Mouse (Mus musculus): ENCODE measurements around the gene Lsamp. TPM values are rescaled to one million over a fixed set of nuclear protein-coding genes. Genes with fewer than 3 reads are reported as not detected.
"Not testable (repeated sequence)": the region's sequence is repeated elsewhere in the genome, so short reads cannot be mapped to it uniquely, and the experiment has no call there.

The Lsamp gene
- polyA plus RNA-seq, 1 experiment from 2014 or later: 5.5 TPM

DNA sequence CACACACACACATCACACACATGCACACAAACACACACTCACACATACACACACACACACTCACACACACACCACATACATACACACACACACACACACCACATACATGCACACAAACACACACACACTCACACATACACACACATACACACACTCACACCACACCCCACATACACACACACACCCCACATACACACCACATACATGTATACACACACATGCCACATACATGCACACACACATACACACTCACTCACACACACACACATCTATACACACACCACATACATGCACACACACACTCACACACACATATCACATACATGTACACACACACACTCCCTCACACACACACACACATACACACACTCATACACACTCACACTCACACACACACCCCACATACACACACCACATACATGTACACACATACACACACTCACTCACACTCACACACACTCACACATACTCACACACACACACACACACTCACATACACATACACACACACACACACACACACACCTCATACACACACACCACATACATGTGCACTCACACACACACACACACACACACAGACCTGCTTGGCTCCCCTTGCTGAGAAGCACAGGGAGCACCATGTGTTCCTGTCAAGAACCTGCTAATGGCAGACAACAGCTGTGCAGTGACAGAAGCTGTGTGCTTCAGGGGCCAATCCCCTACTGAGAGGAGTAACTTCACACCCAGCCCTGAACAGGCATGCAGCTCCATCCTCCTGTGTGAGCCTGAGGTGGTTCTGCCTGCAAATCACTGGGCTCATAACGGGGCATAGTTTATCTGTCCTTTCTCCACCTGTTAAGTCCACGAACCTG, 1990.9 kb downstream of the Lsamp start:
- ATAC-seq (ENCODE audit: low FRiP score, low TSS enrichment): no peak
- H3K4me2 ChIP-seq (replicated peaks; ENCODE audit: low read depth, low read length): no peak overlapping the region
- H3K36me3 ChIP-seq (ENCODE audit: control insufficient read depth, insufficient read depth, low read length): no peaks in the 10 kb centered on the region
- H3K9me3 ChIP-seq (ENCODE audit: control insufficient read depth, low read length): no peaks in the 10 kb centered on the region
- WGBS: 43% methylated on average over 2 of the region's 2 CpGs
- H3K27ac ChIP-seq (ENCODE audit: low read depth, low read length): no peak overlapping the region
- H3K27me3 ChIP-seq (ENCODE audit: control insufficient read depth, insufficient read depth, low read length): no peaks in the 10 kb centered on the region
- H3K4me3 ChIP-seq (ENCODE audit: low read length): no peak overlapping the region
- H3K9ac ChIP-seq (ENCODE audit: low read depth, low read length): no peak overlapping the region
- H3K4me1 ChIP-seq (ENCODE audit: control insufficient read depth, insufficient read depth, low read length): no peaks in the 10 kb centered on the region

GRCm38 (mm10) chr16:41976897-41977296, 1992.7 kb downstream of the Lsamp start:
- Histone ChIP-seq H3K9me3 (ENCODE audit: control insufficient read depth, low read length) (no peaks in the 10 kb centered on the region), H3K4me2 (replicated peaks; ENCODE audit: low read depth, low read length) (no peak overlapping the region), H3K4me3 (ENCODE audit: low read length) (no peak overlapping the region), H3K27me3 (ENCODE audit: control insufficient read depth, insufficient read depth, low read length) (no peaks in the 10 kb centered on the region), H3K36me3 (ENCODE audit: control insufficient read depth, insufficient read depth, low read length) (no peaks in the 10 kb centered on the region), H3K27ac (ENCODE audit: low read depth, low read length) (no peak overlapping the region), H3K4me1 (ENCODE audit: control insufficient read depth, insufficient read depth, low read length) (no peaks in the 10 kb centered on the region), H3K9ac (ENCODE audit: low read depth, low read length) (no peak overlapping the region)
- ATAC-seq (ENCODE audit: low FRiP score, low TSS enrichment): no peak
- 77% methylated on average over 5 of the region's 5 CpGs for WGBS

GRCm38 (mm10) chr16:41996956-41997355, 2012.8 kb downstream of the Lsamp start:
- H3K27ac ChIP-seq (ENCODE audit: low read depth, low read length): no peak overlapping the region
- no peak overlapping the region for H3K4me2 ChIP-seq (replicated peaks; ENCODE audit: low read depth, low read length)
- H3K36me3 ChIP-seq (ENCODE audit: control insufficient read depth, insufficient read depth, low read length): no peaks in the 10 kb centered on the region
- no peak overlapping the region for H3K9ac ChIP-seq (ENCODE audit: low read depth, low read length)
- H3K4me1 ChIP-seq (ENCODE audit: control insufficient read depth, insufficient read depth, low read length): no peaks in the 10 kb centered on the region
- no peak for ATAC-seq (ENCODE audit: low FRiP score, low TSS enrichment)
- no peaks in the 10 kb centered on the region for H3K27me3 ChIP-seq (ENCODE audit: control insufficient read depth, insufficient read depth, low read length)
- H3K9me3 ChIP-seq (ENCODE audit: control insufficient read depth, low read length): no peaks in the 10 kb centered on the region
- no peak overlapping the region for H3K4me3 ChIP-seq (ENCODE audit: low read length)
- WGBS: 77% methylated on average over 1 of the region's 1 CpGs

DNA sequence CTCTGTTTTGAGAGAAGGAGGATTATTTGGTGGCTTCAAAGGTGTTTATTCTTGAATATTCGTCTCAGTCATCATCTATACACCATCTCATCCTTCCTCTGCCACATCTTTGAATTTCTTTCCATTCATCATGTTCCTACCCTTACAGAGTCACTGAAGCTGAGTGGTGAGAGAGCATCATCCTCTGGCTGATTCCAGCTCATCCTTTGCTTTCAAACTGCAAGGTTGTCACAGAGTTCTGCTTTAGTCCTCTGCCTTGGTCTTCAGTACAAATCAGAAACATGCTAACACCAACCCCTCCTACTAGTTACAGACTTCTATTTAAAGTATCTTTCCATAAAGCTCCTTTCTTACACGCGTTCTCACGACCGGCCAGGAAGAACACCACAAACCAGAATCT, 2018.8 kb downstream of the Lsamp start:
- H3K4me3 ChIP-seq (ENCODE audit: low read length): no peak overlapping the region
- H3K27ac ChIP-seq (ENCODE audit: low read depth, low read length): no peak overlapping the region
- H3K27me3 ChIP-seq (ENCODE audit: control insufficient read depth, insufficient read depth, low read length): no peaks in the 10 kb centered on the region
- 96% methylated on average over 5 of the region's 5 CpGs for WGBS
- H3K9ac ChIP-seq (ENCODE audit: low read depth, low read length): no peak overlapping the region
- no peaks in the 10 kb centered on the region for H3K36me3 ChIP-seq (ENCODE audit: control insufficient read depth, insufficient read depth, low read length)
- ATAC-seq (ENCODE audit: low FRiP score, low TSS enrichment): no peak
- H3K4me1 ChIP-seq (ENCODE audit: control insufficient read depth, insufficient read depth, low read length): no peaks in the 10 kb centered on the region
- H3K9me3 ChIP-seq (ENCODE audit: control insufficient read depth, low read length): no peaks in the 10 kb centered on the region
- H3K4me2 ChIP-seq (replicated peaks; ENCODE audit: low read depth, low read length): no peak overlapping the region

- H3K27me3 ChIP-seq (ENCODE audit: control insufficient read depth, insufficient read depth, low read length); H3K9me3 ChIP-seq (ENCODE audit: control insufficient read depth, low read length); H3K4me1 ChIP-seq (ENCODE audit: control insufficient read depth, insufficient read depth, low read length); H3K9ac ChIP-seq (ENCODE audit: low read depth, low read length); H3K36me3 ChIP-seq (ENCODE audit: control insufficient read depth, insufficient read depth, low read length); ATAC-seq (ENCODE audit: low FRiP score, low TSS enrichment); H3K4me3 ChIP-seq (ENCODE audit: low read length); H3K27ac ChIP-seq (ENCODE audit: low read depth, low read length); H3K4me2 ChIP-seq (replicated peaks; ENCODE audit: low read depth, low read length): not testable (repeated sequence)
- WGBS: 97% methylated on average over 8 of the region's 11 CpGs
These were observed 2019.3 kb downstream of the Lsamp start for GRCm38 (mm10) chr16:42003506-42003905.

- Histone ChIP-seq H3K27ac (ENCODE audit: low read depth, low read length) (no peak overlapping the region), H3K36me3 (ENCODE audit: control insufficient read depth, insufficient read depth, low read length) (no peaks in the 10 kb centered on the region), H3K9ac (ENCODE audit: low read depth, low read length) (no peak overlapping the region), H3K9me3 (ENCODE audit: control insufficient read depth, low read length) (no peaks in the 10 kb centered on the region), H3K4me2 (replicated peaks; ENCODE audit: low read depth, low read length) (no peak overlapping the region), H3K4me3 (ENCODE audit: low read length) (no peak overlapping the region), H3K4me1 (ENCODE audit: control insufficient read depth, insufficient read depth, low read length) (no peaks in the 10 kb centered on the region), H3K27me3 (ENCODE audit: control insufficient read depth, insufficient read depth, low read length) (no peaks in the 10 kb centered on the region)
- 75% methylated on average over 1 of the region's 1 CpGs for WGBS
- ATAC-seq (ENCODE audit: low FRiP score, low TSS enrichment): no peak
These were observed 2020.0 kb downstream of the Lsamp start for GRCm38 (mm10) chr16:42004166-42004565.

GRCm38 (mm10) chr16:42014937-42015336, 2030.8 kb downstream of the Lsamp start:
- Histone ChIP-seq H3K27me3 (ENCODE audit: control insufficient read depth, insufficient read depth, low read length) (no peaks in the 10 kb centered on the region), H3K9me3 (ENCODE audit: control insufficient read depth, low read length) (no peaks in the 10 kb centered on the region), H3K36me3 (ENCODE audit: control insufficient read depth, insufficient read depth, low read length) (no peaks in the 10 kb centered on the region), H3K4me1 (ENCODE audit: control insufficient read depth, insufficient read depth, low read length) (no peaks in the 10 kb centered on the region), H3K9ac (ENCODE audit: low read depth, low read length) (no peak overlapping the region), H3K4me3 (ENCODE audit: low read length) (no peak overlapping the region), H3K4me2 (replicated peaks; ENCODE audit: low read depth, low read length) (no peak overlapping the region), H3K27ac (ENCODE audit: low read depth, low read length) (no peak overlapping the region)
- no peak for ATAC-seq (ENCODE audit: low FRiP score, low TSS enrichment)
- WGBS: 42% methylated on average over 5 of the region's 5 CpGs

DNA sequence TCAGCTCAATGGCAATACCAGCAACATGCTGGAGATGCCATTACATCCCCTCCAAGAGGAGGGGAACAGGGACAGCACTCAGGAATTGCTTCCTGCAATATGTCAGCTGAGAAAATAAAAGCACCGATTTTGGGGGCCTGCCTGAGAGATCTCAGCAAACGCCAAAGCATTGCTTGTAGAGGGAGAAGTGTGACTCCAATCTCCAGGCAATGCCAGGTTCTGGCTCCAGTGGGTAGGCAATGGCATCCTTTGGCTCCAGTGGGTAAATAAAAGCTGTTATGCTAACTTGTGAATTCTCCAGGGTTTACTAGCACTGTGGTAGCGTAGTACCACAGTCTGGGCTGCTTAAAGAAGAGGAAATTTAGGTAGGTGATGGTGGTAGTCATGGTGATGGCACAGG, 2031.3 kb downstream of the Lsamp start:
- Histone ChIP-seq H3K9ac (ENCODE audit: low read depth, low read length) (no peak overlapping the region), H3K4me3 (ENCODE audit: low read length) (no peak overlapping the region), H3K4me1 (ENCODE audit: control insufficient read depth, insufficient read depth, low read length) (no peaks in the 10 kb centered on the region), H3K27me3 (ENCODE audit: control insufficient read depth, insufficient read depth, low read length) (no peaks in the 10 kb centered on the region), H3K4me2 (replicated peaks; ENCODE audit: low read depth, low read length) (no peak overlapping the region), H3K36me3 (ENCODE audit: control insufficient read depth, insufficient read depth, low read length) (no peaks in the 10 kb centered on the region), H3K9me3 (ENCODE audit: control insufficient read depth, low read length) (no peaks in the 10 kb centered on the region), H3K27ac (ENCODE audit: low read depth, low read length) (no peak overlapping the region)
- ATAC-seq (ENCODE audit: low FRiP score, low TSS enrichment): no peak
- 60% methylated on average over 3 of the region's 3 CpGs for WGBS

DNA sequence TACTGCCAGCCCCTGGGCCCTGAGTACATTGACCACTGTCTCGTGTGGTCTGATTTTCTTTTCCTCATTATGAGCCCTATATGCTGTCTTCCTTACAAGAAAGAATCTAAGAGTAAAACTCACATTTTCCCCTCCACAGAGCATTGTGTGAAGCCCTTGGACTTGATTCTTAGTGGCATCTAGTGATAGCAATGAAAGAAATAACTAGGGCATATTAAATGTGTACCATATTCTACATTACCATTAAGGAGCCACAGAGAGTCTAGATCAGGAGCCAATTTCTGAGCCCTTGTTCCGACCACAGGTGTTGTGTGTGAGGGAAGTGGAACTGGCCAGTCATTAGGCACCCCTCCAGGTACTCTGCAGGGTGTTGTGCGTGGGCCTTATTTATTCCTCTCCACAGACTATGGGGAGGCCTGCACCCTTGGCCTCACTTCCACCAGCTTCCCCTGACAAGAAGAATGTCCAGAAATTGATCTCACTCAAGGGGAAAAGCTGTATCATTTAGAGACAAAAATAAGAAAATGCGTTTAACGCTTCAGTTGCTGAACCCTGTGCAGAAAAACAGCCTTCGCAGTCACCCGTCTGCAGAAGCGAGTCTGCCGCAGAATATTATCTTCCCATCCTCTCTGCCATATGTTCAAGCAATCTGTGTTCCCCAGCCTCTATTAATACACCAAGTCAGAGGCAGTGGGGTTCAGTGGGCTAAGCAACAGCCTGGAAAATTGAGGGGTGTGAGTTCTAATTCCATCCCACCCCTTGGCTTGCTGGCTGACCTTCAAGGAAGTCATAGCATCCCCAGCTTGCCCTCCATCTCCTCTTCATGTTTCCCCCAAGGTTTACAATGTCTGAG, 2032.9 kb downstream of the Lsamp start:
- no peaks in the 10 kb centered on the region for H3K27me3 ChIP-seq (ENCODE audit: control insufficient read depth, insufficient read depth, low read length)
- no peak overlapping the region for H3K4me2 ChIP-seq (replicated peaks; ENCODE audit: low read depth, low read length)
- 86% methylated on average over 9 of the region's 9 CpGs for WGBS
- no peak overlapping the region for H3K27ac ChIP-seq (ENCODE audit: low read depth, low read length)
- no peaks in the 10 kb centered on the region for H3K9me3 ChIP-seq (ENCODE audit: control insufficient read depth, low read length)
- H3K4me1 ChIP-seq (ENCODE audit: control insufficient read depth, insufficient read depth, low read length): no peaks in the 10 kb centered on the region
- H3K4me3 ChIP-seq (ENCODE audit: low read length): no peak overlapping the region
- H3K9ac ChIP-seq (ENCODE audit: low read depth, low read length): no peak overlapping the region
- no peak for ATAC-seq (ENCODE audit: low FRiP score, low TSS enrichment)
- no peaks in the 10 kb centered on the region for H3K36me3 ChIP-seq (ENCODE audit: control insufficient read depth, insufficient read depth, low read length)

Data from kidney, embryonic 14.5 days (tissue).